Mouse (Mus musculus) thymus, adult 18-20 months (tissue): Measurements from ENCODE around the gene Nrcam.

Experiments
- DNase-seq, 2 experiments: peaks; one replicate each; pipeline ENCODE4 v3.0.0; 2022; ENCODE audit warnings: mixed read lengths in 2 of 2

Nrcam gene

GRCm38 (mm10) chr12:44524621-44525565 is 196.2 kb downstream of the Nrcam start:
- DNase-seq = no peak

DNA sequence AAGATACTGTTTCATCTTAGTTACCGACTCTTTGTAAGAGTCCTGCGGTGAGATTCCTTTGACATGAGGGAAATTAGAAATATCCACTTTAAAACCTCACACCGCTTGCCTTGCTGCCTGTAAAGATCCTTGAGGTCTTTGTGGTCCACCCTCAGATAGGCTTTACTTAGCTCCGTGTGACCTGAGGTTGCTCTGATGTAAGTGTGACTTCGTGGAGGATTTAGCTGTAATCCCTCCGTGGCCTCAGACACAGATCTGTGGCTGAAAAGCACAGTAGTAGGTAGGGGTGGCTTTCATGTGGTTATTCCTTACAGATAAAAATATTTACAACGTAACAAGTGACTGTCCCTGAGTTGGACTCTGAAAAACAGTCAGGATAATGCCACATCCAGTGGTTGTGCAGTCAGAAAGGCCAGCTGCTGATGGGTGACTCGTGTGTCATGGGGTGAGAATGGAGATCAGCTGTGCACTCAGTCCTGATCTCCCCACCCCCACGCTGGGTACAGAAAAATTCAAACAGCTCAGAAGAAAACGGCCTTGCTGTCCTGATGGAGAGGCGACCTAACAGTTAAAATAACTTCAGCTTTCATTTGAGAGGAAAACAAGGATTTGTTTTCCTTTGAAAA is 199.8 kb downstream of the Nrcam start:
- no peak for DNase-seq

GRCm38 (mm10) chr12:44532337-44533113 is 203.8 kb downstream of the Nrcam start:
- DNase-seq = no peak

DNA sequence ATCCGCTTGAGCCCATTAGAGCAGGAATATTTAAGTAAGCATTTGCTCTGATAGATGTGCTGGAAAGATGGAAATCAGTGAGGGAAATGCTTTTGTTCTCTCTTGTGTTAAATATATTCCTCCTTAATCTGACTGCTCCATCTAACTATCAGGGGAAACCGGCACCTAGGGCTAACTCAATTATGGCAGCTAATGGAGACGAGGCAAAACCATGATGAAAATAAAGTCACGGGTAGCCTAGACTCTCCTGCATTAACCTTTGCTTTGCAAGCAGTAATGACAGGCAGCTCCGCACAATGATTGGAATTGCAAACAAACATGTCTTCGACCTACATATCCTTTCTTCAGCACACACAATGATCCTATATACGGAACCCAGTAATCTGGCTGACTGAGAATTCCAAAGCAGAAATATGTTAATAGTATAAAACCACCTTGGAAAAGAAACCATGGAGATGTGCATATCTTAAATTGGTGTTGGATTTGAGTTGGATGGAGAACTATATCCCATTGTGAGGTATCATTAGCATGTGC is 205.5 kb downstream of the Nrcam start:
- no peak for DNase-seq

DNA sequence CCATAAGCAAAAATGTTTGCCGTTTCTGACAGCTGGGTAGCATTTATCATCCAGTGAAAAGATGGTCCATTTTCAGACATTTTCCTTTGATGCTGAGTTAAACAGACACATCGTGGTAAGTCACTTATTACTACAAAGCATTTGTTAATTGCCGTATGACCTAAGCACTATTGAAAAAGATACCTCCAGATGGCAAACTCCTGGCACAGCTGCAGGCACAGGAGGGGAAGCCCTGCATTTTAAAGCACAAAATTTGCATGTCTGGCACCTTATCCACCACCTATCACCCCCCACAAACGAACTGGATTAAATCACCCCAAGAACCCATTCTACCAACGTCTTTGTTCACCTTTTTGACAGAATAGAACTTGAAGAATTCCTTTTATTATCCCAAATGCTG is 206.9 kb downstream of the Nrcam start:
- DNase-seq = no peak

DNA sequence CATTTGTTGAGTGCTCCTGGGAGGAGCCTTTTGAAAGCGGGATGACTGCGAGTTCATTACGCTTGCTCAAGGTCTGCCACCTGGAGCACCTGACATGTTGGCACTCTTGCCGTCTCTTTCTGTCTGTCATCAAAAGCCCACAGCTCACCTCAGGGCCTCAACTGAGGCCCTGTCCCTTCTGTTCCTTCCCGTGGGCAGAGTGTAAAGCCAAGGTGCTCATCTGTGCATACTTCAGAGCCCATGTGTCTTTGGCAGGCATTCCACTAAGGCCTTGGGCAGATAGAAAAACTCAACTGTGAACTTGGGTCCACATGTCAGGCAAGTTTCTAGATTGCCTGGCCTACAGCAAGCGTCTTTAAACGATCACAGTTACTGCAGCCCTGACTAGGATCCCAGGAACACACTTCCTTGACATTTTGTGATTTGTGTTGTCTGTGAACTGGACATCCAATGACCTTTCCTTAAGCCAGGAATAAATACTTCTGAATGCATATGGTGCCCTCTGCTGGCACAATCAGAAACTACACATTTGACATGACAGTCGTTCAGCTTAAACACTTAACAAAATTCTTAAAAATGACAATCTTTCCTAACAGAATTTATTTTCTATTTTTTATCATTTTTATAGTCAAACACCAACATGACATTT is 219.2 kb downstream of the Nrcam start:
- DNase-seq = no peak

DNA sequence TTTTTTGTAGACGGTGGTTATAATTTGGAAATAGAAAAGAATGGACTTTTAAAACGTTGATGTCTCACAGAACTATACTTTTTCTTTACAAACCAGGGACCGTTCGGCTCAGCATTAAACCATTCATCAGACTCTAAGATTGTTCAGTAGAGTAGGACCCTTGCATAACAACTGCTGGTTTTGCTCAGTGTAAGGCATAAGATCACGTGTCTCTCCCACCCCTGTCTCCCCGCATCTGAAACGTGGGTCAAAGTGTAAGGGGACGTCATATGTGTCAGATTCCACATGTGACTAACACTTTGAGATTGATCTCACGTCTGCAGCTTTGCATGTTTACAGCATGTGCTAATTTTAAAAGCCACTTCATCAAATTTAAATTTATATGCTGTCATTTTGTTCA is 219.8 kb downstream of the Nrcam start:
- DNase-seq = no peak

DNA sequence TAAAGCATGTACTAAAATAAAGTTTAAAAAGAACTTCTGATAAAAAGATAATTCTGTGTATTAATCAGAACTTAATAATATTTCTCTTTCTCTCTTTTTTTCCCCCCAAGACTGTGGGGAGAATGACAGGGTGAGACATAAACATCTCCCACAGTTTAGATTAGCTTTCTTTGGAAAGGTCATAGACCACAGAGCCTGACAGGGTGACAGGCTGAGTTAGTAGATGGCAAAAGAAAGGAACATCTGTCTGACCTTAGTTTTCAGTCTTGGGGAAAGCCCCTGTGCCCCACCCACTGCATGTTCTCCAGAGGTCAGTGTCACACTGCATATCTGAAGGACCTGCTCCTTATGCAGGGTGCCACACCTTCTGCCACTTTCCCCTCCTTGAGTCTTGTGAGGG is 222.9 kb downstream of the Nrcam start:
- no peak for DNase-seq

DNA sequence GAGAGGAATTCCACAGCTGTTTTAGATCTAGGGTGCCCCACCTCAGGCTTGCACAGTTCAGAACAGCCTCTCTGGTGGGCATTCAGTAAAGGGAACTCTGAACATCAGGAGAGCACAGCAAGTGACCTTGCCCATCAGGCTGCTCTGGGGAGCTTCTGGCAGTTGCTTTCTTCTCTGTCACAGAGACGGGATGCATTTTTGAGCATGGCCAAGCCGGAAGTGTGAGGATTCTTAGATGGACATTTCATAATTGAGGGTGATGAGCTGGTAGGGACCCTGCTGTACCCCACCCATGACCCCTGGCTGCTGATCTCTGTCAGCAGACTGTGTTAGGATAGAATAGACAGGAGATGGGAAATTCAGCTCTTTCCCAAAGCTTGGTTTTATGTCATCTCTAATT is 225.4 kb downstream of the Nrcam start:
- DNase-seq = no peak

GRCm38 (mm10) chr12:44554808-44555207 is 226.1 kb downstream of the Nrcam start:
- DNase-seq = no peak

- no peak for DNase-seq
Measured at GRCm38 (mm10) chr12:44560002-44560401, 231.3 kb downstream of the Nrcam start.

GRCm38 (mm10) chr12:44570070-44570469 is 241.4 kb downstream of the Nrcam start:
- no peak for DNase-seq

- no peak for DNase-seq
Measured at GRCm38 (mm10) chr12:44572664-44573063, 244.0 kb downstream of the Nrcam start.

DNA sequence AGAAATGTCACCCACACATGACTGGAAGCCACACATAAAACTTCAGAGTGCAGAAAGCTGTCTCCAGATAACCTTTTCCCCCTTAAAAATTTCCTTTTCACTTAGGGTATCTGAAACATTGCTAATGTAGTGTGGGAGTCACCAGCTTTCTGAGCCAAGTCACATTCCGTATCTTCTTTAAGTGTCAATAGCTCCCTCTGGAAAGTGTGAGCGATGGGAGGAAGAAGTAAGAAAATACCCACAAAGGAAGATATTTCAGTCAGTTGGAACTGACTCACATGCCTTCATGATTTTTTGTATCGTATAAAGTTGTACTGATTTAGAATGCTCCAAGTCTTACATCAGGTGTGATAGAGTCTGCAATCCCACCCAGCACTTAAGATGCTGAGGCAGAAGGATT is 245.5 kb downstream of the Nrcam start:
- DNase-seq = no peak

DNA sequence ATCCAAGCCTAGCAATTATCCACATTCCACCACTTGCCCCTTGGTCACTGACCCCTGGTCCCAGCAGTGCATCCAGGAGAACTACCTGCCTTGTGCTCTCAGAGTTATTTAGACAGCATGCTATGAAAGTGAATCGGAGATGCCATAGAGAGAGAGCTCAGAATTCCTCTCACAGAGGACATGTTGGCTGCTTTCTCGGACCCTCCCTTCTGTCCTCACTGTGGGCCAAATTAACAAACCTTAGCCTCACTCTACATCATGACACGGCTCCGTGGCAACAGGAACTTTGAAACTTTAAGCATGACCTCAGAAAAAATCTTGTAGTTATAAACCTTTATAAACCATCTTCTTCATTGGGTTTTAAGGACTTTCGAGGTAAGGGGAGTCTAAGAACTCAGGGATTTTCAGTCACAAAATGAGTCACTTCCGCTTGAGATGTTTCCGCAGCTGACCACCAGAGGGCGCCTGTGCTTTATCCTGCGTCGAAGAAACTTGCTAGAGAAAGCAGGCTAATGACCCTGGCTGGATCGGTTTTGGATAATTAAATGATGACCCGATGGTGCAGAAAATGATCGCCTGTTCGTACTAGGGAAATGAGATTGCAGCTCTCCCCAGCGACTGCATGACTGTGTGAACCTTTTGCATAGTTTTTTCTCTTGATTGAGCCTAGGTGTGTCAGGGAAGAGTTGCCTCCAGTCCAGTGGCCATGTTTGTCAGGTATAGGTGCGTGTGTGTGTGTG is 272.9 kb downstream of the Nrcam start:
- DNase-seq = no peak

- DNase-seq = no peak
Measured at GRCm38 (mm10) chr12:44602269-44602957, 273.7 kb downstream of the Nrcam start.

- no peak for DNase-seq
Measured at GRCm38 (mm10) chr12:44602958-44603331, 274.3 kb downstream of the Nrcam start.

- DNase-seq = no peak
Measured at GRCm38 (mm10) chr12:44617001-44617421, 288.3 kb downstream of the Nrcam start.

DNA sequence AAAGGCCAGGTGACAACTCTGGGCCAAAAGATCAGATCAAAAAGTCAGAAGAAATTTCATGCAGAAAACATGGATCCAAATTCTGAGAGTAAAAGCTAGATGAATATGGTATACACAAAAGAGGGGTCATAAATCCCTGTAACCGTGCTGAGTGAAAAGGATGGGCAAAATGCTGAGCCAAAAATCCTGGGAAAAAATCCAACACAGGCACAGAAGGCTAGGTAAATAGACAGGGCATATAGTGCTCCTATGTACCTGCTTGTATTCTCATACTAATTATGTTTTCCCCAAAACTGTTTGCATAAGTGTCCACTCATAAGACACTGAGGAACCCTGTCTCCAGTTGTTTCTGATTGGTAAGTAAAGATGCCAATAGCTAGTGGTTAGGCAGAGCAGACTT is 288.8 kb downstream of the Nrcam start:
- no peak for DNase-seq

DNA sequence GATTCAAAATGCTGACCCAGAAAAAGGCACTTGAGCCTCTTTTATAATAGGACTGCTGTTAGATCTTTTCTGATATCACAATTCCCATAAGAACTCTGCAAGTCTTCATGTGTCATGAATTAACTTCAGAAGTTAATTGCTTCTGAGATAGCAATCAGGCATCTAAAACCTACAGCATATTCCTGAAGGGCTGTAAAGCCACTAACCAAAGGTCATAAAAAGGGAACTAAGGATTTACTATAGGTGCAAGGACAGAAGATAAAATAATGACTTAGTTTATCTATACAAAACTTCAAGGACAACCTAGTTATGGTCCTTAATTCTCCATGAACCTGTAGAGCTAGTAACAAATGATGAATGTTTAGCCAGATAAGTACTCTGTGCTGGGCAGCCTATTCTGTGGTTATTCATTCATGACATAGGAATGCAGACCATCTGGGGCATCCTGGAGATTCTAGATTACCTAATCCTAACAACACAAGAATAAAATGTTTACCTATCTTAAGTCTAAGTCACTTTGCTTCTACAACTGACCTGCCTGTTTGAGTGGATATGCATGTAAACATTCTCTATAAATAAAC is 310.7 kb downstream of the Nrcam start:
- DNase-seq = no peak

- DNase-seq = no peak
Measured at GRCm38 (mm10) chr12:44640579-44640978, 311.9 kb downstream of the Nrcam start.
